Mouse (Mus musculus): Measurements from ENCODE around the gene Vps37b.

Gene Vps37b

DNA sequence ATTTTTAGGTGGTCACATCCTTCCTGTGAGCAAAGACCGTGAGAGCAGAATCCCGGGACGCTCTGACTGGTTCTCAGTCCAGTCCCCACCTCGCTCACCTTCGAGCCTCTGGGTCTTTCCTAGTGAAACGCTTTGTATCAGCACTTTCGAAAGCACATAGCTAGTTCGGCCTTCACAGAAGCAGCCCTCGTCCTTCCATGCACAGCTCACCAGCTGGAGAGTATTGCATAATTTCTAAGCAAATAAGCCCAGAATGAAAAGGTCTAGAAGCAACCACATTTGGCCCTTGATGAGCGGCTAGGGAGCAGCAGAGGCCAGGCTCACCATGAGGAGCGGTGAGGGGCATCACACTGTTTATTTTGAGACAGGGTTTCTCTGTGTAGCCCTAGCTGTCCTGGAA is 10.9 kb downstream of the Vps37b start:
- DNase-seq = peak; percentile 5

DNA sequence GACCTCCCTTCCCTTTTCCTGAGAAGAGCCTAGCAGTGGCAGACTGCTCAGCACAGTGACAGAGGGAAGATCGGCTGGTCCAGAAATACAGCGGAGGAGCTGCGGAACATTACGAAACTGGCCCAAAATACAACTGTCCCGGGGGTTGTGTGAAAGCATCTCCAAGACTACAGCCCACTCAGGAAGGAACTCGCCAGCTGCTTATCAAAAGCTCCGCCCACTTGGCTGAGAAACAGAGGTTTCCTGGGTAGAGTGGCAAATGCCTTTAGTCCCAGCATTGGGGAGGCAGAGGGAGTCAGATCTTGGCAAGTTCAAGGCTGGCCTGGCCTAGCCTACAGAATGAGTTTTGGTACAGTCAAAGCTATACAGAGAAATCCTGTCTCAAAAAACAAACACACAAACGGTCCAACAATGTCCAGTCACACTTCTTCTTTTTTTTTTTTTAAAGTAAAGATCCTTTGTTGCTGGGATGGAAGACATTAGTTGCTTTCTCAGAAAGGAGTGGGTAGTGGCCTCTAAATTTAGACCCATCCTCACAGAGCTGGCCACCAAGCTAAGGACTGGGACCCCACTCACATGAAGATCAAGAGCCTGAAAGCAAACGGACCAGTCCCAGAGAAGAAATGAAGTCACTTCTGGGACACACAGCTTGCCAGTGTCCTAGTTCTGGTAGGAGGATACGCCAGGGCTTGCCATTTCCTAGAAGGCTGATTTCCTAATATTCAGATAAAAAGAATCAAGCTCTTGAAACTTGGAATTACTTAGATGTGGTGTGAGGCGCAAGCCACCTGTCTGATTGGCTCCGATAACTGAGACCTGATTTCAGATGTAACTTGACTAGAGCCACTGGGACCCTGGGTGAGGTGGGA is 12.5 kb downstream of the Vps37b start:
- peak; percentile 38 for DNase-seq

DNA sequence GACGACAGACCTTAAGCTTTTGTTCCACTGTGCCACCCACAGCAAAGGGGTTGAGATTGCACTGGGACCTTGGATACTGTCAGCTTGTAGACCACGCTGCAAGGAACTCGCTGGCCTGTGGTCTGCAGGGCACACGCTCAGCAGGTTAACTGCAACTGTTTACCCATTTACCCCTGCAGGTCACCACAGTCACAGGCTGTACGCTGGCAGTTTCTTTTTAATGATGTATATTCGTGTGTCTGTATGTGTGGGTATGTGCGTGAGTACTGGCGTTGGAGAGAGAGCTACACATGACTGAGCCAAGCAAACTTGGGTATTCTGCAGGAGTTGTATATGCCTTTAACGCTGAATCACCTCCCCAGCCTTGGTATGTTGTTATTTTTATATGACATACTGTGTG is 13.4 kb downstream of the Vps37b start:
- peak; percentile 5 for DNase-seq

- peak; percentile 2 for DNase-seq
Observed at GRCm38 (mm10) chr5:124017941-124018340, 14.1 kb downstream of the Vps37b start.

GRCm38 (mm10) chr5:124016291-124016821 is 15.7 kb downstream of the Vps37b start:
- DNase-seq = no peak

DNA sequence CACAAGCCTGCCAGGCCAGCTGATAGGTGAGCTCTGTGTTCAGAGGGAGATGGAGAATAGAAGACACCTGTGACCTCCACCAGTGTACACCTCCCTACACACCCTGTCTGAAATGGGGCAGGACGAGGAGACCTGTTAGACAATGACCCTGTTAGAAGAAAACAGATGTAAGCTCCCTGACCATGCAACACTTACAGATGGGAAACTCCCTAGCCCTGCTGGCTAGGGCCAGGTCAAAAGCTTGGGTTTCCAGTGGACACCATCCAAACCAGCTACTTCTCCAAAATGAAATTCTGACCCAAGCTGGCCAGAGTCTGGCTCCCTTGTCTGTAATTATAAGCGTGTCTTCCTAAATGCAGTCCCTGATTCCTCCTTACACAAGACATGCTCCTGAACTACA is 16.3 kb downstream of the Vps37b start:
- no peak for DNase-seq

DNA sequence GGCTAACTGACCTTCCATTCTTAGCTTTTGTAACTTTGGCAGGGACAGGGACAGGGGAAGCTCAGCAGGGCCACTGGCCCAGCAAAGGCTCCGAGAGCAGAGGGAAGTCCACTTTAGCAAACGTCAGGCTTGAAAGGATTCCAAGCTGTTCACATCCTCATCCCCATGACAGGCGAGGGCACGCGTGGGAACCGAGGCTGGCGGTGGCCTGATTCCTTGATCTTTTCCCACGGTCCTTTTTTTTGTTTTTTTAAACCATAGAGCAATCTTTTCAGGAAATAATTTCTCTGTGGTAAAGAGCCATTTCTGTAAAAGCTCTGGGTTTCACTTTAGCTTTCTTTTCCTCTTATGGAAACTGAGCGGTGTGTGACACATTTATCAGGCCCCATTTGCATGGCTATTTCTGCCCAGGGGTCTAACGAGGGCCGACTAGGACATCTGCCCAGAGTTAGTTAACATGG is 17.2 kb downstream of the Vps37b start:
- DNase-seq = no peak

- no peak for DNase-seq
Observed at GRCm38 (mm10) chr5:124014180-124014579, 17.9 kb downstream of the Vps37b start.

- DNase-seq = no peak
Observed at GRCm38 (mm10) chr5:124013747-124014146, 18.3 kb downstream of the Vps37b start.

- DNase-seq = no peak
Observed at GRCm38 (mm10) chr5:124012885-124013284, 19.2 kb downstream of the Vps37b start.

- DNase-seq = no peak
Observed at GRCm38 (mm10) chr5:124011927-124012326, 20.1 kb downstream of the Vps37b start.

DNA sequence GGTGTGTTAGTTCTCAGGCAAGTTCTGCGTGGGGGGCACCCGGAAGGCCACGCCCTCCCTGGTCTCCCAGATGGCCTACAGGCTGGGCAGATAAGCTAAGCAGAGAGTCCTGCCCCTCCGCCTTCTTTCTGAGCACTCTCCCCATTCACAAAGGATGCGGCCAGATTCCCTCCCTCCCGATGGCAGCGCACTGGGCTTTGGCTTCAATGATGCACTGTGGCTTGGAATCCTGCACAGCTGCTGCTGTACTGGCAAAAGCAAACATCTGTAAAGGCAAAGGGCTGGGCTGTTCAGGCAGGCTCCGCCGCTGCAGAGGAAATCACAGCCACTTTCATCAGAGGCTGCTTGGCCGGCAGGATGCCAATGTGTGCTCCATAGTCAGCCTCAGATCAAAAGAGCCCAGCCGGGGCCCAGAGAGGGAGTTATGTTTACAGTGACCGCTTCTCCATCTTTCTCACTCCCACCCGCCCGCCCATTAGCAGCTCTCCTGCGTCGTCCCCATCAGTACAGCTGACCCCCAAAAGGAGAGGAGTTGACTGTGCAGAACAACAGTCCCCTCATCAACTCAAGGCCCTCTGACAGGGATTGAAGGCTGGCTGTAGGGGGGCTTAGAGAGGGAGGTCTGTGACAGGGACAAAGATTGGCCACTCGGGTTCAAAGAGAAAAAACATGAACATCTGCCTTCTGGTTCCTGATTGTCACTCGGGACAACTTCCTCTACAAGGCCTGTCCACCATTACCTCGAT is 21.0 kb downstream of the Vps37b start:
- DNase-seq = no peak

GRCm38 (mm10) chr5:124010077-124010476 is 22.0 kb downstream of the Vps37b start:
- no peak for DNase-seq

DNA sequence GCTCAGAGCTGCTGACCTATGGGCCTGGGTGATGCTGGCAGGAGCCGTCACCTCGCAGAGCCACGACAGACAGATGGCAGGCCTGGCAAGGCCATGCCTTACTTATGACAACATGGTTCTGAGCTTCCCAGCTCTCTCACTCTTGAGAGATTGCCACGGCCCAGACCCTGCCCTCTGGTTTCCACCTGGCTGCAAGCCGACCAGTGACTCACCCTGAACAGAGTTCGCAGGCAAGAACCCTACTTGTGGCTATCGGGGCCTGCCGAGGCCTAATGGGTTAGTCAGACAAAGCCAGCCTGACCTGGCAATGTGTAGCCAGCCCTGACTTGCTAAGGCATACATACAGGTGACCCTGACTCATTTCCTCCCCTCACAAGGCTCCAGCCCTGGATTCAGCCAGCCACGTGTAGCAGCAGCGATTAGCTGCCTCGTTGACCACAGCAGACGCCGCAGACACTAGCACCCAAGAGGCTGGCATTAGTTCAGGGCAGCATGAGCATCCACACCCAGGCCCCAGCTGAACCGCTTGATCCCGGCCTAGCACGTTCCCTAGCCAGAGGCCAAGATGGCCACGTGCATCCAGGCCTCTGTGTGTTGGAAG is 25.1 kb downstream of the Vps37b start:
- DNase-seq = peak; percentile 87

- no peak for DNase-seq
Observed at GRCm38 (mm10) chr5:124006082-124006873, 25.8 kb downstream of the Vps37b start.

DNA sequence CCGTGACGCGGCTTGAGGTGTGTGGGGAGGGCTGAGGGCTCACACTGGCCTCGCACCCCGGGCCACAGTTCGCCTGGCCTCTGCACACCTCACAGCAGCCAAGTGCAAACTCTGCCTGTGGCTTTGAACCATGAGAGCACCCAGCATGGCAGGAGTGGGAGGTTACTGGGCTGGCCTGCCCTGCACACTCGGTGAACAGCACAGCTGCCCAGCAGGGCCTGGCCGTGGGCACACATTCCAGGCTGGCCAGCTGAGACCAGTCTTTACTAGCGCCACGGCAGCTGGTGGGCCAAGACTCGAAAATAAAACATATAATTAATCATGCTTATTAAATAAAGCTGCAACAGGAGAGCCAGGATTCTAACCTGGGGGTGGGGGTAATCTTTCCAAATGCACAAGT is 26.5 kb downstream of the Vps37b start:
- DNase-seq = no peak

- DNase-seq = no peak
Observed at GRCm38 (mm10) chr5:124005151-124005500, 26.9 kb downstream of the Vps37b start.

GRCm38 (mm10) chr5:124004356-124005150 is 27.5 kb downstream of the Vps37b start:
- DNase-seq = no peak

DNA sequence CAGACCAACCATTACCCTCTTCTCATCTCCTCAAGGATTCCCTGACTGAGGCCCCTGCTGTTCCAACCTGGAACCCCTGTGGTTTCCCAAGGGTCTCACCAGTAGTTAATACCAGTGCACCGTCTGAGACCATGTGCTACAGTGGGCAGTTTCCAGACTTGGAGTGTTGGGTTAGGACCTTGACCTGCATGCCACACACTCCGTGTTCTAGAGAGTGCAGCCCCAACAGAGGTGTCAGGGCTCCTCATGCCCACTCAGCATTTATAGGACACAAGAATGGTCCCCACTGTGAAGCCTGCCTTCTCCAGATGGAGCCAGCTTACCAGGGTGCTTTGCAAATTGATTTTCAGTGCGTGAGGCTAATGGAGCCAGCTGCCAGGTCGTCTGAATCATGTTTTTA is 28.7 kb downstream of the Vps37b start:
- no peak for DNase-seq

DNA sequence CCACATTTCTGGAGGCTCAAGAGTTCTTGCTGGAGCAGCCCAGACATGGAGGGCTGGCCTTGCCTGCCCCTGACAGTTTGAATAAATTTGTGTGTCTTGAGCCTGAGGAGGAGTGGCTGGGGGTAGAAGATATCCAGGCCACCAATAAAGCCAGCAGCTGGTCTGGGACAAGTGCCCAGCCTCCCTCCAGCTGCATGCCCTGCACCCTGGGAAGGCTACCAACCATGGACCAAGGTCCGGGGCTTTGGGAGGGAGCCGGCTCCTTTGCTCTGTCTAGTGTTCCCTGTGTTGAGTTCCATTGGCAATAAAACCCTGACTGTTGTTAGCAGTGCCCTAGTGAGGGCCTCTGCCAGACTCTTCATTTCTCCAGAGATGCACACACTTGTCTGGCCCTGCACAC is 29.2 kb downstream of the Vps37b start:
- no peak for DNase-seq

DNA sequence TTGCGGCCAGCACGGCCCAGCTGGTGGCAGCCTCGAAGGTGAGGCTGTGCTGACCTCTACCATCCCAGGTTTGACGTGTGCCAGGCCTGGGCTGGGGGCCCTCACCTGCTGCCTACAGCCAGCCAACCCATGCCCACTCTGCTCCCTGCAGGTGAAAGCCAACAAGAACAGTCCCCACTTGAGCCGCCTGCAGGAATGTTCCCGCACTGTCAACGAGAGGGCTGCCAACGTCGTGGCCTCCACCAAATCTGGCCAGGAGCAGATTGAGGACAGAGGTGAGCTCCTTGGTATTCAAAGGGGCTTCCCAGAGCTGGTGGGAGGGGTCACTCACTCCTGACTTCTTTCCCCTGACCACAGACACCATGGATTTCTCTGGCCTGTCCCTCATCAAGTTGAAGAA is 30.8 kb downstream of the Vps37b start:
- no peak for DNase-seq

DNA sequence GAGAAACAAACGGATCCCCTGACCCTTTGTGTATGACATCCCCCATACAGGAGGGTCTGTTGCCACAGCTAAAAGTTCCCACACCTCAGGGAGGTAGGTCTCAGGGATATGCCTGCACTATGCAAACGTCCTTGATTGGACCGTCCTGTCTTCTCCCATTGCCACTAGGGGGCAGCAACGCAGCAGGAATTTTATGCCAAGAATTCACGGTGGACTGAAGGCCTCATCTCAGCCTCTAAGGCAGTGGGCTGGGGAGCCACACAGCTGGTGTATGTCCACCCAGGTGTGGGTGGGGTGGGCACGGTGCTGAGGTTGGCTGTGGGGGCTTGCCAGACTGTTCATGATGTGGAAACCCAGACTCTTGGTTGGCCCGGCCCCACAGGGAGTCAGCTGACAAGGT is 31.2 kb downstream of the Vps37b start:
- peak; percentile 87 for DNase-seq
